Comparison of ENCODE assay signal across 9 mouse cellular contexts in the genomic region with DNA sequence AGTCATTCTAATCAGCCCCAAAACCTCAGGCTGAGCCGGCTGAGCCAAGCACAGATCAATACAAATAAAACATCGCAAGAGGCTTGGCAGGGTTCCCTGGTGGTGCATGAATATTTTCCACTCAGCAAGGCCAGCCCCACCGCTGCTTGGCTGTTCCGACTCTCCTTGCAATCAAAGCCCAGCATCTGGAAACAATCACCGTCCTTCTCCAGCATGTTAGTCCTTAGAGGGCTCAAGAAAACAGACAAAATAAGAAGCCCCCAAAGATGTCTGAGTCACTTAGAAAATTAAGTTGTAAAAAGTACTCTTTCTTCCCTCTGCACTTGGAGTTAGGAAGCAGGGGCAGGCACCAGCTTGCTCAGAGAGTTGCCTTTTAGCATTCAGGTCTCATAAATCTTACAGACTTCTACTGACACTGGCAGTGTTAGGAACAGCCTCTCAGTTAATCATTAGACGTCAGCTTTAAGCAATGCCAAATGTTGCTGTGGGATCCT. TPM values are rescaled to one million over a fixed set of nuclear protein-coding genes. Genes with fewer than 3 reads are reported as not detected.
DNase-seq lines count a peak whose midpoint lies in the region; ATAC-seq and TF ChIP-seq lines count a peak whose summit lies in the region.
"Had no signal": no experiment of that assay in that cellular context is flagged by ENCODE, and none has a peak within 500 bp of the region (broad histone marks: within the 10 kb centered on the region; RNA-seq: fewer than 3 reads in every experiment).

No protein-coding gene starts in this region.

- H3K36me3 ChIP-seq in hindbrain, embryonic 13.5 days: no peaks in the 10 kb centered on the region
- H3K36me3 ChIP-seq in stomach, embryonic 14.5 days (ENCODE audit: control insufficient read depth, insufficient read depth, low read length): no peaks in the 10 kb centered on the region

- no peak overlapping the region for H3K4me3 ChIP-seq in gastrocnemius, adult 2 months
- no peak overlapping the region for H3K4me3 ChIP-seq in hindbrain, embryonic 13.5 days
- H3K4me3 ChIP-seq in stomach, embryonic 14.5 days (ENCODE audit: low read depth, low read length): no peak overlapping the region
- H3K4me3 ChIP-seq: erythroblast, embryonic 14.5 days had no signal

- peak; percentile 36; the same call in 1 of the 2 replicates for ATAC-seq in hindbrain, embryonic 13.5 days (ENCODE audit: low FRiP score)
- ATAC-seq in stomach, embryonic 14.5 days (ENCODE audit: insufficient number of reproducible peaks, insufficient read depth, low FRiP score, low read depth): peak; percentile 85

- peak overlapping the region; percentile 66 for H3K27ac ChIP-seq in gastrocnemius, adult 2 months
- H3K27ac ChIP-seq in hindbrain, embryonic 13.5 days: no peak overlapping the region
- peak overlapping the region; percentile 74 for H3K27ac ChIP-seq in stomach, embryonic 14.5 days (ENCODE audit: low read length)

- no peak overlapping the region for H3K4me2 ChIP-seq in hindbrain, embryonic 13.5 days
- H3K4me2 ChIP-seq in stomach, embryonic 14.5 days (replicated peaks; ENCODE audit: low read depth, low read length): 0 out of 2 replicates have a peak overlapping the region, but pooled peaks have one; percentile 3

- intact Hi-C loops in gastrocnemius, adult 2 months (cut with DNase I): no loop called here

- TF ChIP-seq CTCF in gastrocnemius, adult 2 months (IDR thresholded peaks at IDR 0.05): no peak

- peak; percentile 81 for DNase-seq in MN1 (ENCODE audit: low spot score)
- peak; percentile 3 for DNase-seq in cerebellum, adult 8-10 months
- peak; percentile 87 for DNase-seq in gastrocnemius, adult 2 months
- peak; percentile 35 to 37 for DNase-seq in layer of hippocampus, postnatal 36 days
- DNase-seq in lung, postnatal 4 days: peak; percentile 75 to 83
- DNase-seq in spleen, postnatal 4 days (ENCODE audit: low spot score in 2 of 2): no peak

- no peak overlapping the region for H3K9ac ChIP-seq in hindbrain, embryonic 13.5 days
- H3K9ac ChIP-seq in stomach, embryonic 14.5 days (replicated peaks; ENCODE audit: low read depth, low read length): no peak overlapping the region

- H3K9me3 ChIP-seq in hindbrain, embryonic 13.5 days: no peaks in the 10 kb centered on the region
- no peaks in the 10 kb centered on the region for H3K9me3 ChIP-seq in stomach, embryonic 14.5 days (ENCODE audit: control insufficient read depth, low read depth, low read length)

- peaks cover 4% of the 10 kb centered on the region; the same call in 1 of the 2 replicates for H3K4me1 ChIP-seq in hindbrain, embryonic 13.5 days (replicated peaks)
- peaks cover 16% of the 10 kb centered on the region; the same call in 1 of the 2 replicates for H3K4me1 ChIP-seq in stomach, embryonic 14.5 days (ENCODE audit: control insufficient read depth, insufficient read depth, low read length)

- WGBS in hindbrain, embryonic 13.5 days: 23% methylated on average over 6 of the region's 6 CpGs
- 5% methylated on average over 6 of the region's 6 CpGs for WGBS in stomach, embryonic 14.5 days

- H3K27me3 ChIP-seq in hindbrain, embryonic 13.5 days: no peaks in the 10 kb centered on the region
- no peaks in the 10 kb centered on the region for H3K27me3 ChIP-seq in stomach, embryonic 14.5 days (ENCODE audit: control insufficient read depth, insufficient read depth, low read length)

RNA-seq across cellular contexts. Expression of a gene that starts 54.4 kb away (rescaled TPM):
- total RNA-seq in gastrocnemius, adult 2 months (2021): 1 to 10 TPM; 1.3 to 2.2 TPM
- 0.40 and 0.52 TPM in 2 replicates for polyA plus RNA-seq in hindbrain, embryonic 13.5 days (2015; fragmentation: Nextera tagmentation; extraction: Ambion mirVana)
- 1 to 10 TPM in 1 of 2 experiments, under 1 TPM in 1; 0.76 to 1.3 TPM for total RNA-seq in layer of hippocampus, postnatal 36 days (2021)
- polyA plus RNA-seq in stomach, embryonic 14.5 days (2014; fragmentation: Nextera tagmentation; extraction: Ambion mirVana): 0.52 and 0.80 TPM in 2 replicates
- polyA plus RNA-seq: erythroblast, embryonic 14.5 days had no signal

Comparison
In these comparisons a context has a peak if more than half of its experiments do, and no peak if none do; other contexts are left out.
1. DNase-seq: peak in MN1 (single experiment), cerebellum, adult 8-10 months (single experiment), gastrocnemius, adult 2 months (single experiment), layer of hippocampus, postnatal 36 days (2 of 2) and lung, postnatal 4 days (2 of 2); none in spleen, postnatal 4 days (0 of 2).